Mouse (Mus musculus): ENCODE results near the gene Hmg20a.

Hmg20a gene

GRCm38 (mm10) chr9:56499324-56500067, 81.1 kb downstream of the Hmg20a start:
- DNase-seq: no peak

- no peak for DNase-seq
These were observed 82.6 kb downstream of the Hmg20a start for GRCm38 (mm10) chr9:56500893-56501590.

- no peak for DNase-seq
These were observed 83.5 kb downstream of the Hmg20a start for GRCm38 (mm10) chr9:56501721-56502542.

DNA sequence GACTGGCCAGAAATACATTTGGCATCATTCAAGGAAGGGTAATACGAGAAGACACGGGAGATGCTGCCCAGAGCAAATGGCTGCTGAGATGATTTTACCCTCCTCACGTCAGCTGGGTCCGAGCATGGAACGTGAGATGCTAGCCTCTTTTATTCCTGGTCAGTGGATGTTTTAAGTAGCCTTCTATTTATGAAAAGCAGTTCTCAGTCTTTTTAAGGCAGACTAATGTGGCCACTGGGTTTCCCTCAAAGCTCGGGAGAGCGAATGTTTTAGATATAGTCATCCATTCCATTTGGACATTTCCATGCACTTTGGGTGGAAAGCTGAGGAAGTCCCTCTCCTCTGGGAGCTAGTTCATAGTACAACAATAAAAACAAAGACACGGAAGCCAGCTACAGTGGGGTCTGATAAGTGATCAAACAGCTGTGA, 84.1 kb downstream of the Hmg20a start:
- DNase-seq: no peak

DNA sequence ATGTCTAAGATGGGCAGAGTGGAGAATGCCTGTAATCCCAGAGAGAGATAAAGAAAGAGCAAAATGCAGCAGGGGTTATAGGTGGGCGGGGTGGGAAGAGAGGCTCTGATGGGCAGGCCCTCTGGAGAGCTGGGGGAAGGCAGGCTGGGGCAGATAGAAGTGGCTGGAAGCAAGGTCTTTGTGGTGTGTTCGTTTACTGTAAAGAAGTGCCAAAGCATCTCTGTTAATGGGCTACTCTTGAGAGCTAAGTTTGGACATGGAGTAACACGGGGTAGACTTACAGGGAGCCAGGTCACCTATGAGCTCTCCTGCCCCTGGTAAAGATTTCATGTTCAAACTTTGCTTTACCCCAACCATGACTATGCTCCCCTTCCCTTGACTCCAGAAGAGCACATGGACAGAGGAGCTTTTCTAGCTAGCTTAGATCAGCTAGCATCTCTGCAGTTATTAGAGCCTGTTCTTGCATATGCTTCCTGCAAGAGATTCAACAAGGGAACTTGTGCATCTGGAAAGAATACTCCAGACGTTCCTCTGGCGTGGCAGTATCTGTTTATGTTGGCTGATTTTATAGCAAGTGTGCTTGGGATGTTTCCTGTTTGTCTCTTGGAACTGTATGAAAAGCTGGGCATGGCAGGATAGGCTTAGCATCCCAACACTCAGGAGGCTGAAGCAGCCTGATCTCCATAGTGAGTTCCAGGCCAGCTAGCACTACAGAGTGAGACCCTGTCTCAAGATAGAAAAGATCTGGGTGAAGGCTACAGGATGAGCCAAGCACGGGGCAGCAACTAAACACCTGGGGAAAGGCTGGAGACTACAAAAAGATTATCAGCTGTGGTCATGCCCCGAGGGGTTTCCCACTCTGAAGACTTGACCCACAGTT, 85.5 kb downstream of the Hmg20a start:
- no peak for DNase-seq

DNA sequence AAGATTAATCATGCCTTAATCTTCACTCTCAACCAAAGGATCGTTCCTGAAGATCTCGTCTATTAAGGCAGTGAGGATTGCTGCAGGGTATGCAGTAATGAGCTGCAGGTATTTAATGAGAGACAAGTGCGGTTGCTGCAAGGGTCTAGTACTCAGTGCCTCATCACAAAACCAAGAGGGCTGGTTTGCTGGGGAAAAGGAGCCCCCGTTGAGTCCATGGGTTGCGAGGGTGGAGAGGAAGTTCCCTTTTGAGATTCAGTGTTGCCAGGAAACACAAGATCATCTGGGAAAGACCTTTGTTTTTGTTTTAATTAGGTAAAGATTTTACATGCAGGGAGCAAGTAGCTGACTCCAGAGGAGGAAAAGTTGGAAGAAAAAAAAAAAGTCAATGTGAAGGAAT, 86.1 kb downstream of the Hmg20a start:
- no peak for DNase-seq

- no peak for DNase-seq
These were observed 86.8 kb downstream of the Hmg20a start for GRCm38 (mm10) chr9:56505083-56505792.

DNA sequence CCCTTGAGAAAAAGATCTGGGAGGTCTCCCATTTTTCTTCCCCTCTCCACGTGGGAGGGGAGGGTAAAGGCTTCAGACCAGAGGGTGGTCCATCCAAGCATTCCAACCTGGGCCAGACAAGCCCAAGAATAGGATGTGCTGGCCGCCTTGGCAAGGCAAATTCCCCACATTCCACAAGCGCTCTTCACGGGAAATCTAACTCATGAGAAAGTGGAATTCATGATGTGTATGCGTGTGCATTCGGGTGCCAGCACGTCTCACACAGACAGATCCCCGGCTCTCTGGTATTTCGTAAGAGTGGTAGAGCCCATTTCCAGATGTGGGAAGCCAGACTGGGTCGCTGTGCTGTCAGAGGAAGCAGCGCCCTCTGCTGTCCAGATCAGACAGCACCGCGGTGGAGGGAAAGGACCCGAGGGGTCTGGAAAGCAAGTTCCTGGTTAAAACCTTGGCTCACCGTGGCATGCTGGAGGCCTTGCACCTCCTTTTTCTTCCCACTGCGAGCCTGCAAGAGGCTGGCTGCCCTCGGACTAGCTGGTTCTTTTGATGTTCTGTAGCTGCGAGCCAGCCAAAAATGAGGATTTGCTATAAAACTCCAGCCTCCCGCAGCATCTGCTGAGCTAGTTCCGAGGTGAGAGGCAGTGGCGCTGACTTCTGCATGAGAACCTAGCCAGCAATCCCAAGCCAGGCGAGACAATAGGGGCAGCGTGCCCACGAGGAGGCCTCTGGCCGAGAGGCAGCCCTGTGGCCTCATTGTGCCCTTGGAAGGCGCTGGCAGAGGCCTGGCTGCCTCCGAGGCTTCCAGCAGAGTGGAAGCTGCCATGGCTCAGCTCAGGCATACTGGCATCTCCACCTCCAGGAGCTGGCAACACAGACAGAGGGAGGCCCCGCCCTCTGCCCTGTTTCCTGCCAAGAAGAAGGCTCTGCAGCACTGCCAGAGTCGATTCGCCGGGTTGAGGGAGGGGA, 87.7 kb downstream of the Hmg20a start:
- peak; percentile 98 for DNase-seq

- DNase-seq: peak; percentile 53
These were observed 88.7 kb downstream of the Hmg20a start for GRCm38 (mm10) chr9:56506931-56507681.

DNA sequence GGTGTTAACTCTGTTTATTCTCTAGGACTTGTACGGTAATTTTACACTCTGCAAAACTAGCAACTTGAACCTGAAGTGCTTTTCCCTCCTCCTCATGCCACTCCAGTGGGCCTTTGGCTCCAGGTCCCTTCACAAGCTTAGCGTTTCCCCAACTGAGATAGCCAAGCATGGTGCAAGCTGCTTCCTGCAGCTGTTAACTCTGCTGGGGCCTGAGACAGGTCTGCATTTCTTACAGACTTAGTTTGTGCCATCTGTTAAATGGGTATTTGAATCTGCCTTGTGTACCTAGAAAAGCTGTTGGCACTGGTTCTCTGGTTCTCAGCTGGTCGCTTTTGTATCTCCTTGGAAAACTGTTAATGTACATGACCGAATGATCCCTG, 89.3 kb downstream of the Hmg20a start:
- peak; percentile 22 for DNase-seq

DNA sequence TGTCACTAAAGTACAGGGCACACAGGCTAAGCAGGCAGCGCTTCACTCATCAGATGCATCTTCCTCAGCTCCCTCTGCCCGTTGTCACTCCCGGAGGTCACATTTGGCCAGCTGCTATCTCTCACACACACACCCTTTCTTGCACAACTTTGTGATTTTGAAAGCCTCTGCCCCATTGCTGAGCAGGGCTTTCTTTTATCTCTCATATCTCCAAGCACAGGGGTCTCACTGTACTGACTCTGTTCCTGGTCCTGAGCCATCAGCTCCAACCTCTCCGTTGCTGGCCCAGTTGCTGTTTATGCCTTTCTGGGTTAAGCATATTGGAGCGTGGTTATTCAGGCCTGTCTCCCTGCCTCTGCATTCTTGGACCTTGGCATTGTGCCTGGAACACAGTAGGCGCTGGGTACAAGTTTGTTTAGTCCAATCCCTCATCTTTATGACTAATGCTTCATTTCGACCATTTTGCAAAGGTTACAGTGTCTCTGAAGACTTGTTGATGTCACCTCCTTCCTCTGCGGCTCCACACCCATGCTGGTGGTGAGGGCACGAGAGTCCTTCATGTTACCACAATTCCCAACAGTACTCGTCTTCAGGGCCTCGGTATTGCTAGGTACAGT, 90.5 kb downstream of the Hmg20a start:
- no peak for DNase-seq

DNA sequence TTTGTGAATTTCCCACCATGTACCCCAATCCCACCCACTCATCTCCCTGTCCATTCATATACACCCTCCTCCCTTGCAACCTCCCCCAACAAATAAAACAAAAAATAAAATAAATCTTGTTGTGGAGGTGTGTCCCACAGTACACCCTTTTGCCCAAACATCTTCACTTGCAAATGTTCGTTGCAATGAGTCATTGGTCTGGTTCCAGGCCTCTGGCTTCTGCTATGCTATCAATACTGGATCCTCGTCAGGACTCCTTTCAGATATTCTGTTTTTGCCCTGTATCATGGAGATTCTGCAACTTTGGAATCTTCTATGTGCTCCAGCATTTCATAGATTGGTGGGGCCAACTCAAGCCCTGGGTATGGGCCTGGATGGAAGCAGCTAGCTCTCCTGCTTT, 91.9 kb downstream of the Hmg20a start:
- DNase-seq: no peak

- no peak for DNase-seq
These were observed 94.1 kb downstream of the Hmg20a start for GRCm38 (mm10) chr9:56512486-56512885.

DNA sequence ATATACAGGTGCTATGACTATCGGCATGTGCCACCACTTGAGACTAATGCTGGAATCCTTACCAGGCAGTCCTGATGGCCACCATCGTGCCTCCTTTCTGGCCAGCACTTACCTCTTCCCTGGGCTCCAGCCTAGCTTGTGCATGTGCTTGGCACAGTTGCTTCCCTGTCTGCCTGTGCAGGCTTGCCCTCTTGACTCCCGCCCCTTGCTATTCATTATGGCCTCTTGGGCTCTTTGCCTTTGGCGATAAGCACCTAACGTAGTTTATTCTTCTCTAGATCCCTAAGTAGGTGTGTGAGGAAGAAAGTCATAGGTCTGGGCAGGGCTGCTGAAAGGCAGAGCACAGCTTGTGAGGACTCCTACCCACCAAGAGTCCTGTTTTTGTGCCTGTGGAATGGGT, 96.7 kb downstream of the Hmg20a start:
- no peak for DNase-seq

DNA sequence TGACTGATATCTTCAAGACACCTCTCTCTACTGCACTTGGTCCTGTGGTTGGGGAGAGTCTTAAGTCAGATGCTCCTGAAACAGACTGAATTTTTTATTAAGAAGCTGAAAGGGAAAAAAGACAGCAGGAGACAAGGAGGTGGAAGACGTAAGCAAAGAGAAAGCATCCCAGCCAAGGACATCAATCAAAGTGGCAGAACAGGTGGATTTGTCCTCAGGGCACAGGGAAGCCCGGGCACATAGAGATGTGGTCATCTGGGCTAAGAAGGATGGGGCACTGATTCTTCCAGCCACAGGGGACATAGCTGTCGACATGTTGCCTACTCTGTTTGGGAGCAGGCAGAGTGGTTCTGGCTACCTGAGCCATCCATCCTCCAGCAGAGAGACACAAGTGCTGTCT, 97.8 kb downstream of the Hmg20a start:
- DNase-seq: no peak

DNA sequence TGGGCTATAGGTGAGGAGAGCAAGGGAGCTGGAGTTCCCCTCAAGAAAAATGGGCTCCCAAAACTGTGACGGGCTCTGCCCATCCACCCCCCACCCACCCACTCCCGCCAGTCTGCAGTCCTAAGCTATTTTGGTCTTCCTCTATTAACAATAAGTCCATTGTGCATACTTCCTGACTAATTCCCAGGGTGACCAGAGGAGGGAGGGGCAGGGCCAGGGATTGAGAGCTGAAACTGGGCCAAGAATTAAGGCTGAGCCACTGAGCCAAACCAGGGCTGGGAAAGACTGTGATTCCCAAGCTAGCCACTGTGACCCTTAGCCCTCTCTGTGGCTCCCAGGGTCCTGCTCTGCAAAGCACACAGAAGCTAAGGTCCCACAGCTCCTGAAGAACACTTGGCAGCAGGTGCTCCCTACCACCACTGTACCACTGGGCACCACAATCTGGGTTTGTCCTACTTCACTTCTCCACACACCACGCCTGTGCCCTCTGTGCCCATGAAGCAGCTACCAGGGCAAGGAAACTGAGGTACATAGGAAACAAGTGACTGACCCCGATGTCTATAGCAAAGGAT, 98.4 kb downstream of the Hmg20a start:
- DNase-seq: no peak

DNA sequence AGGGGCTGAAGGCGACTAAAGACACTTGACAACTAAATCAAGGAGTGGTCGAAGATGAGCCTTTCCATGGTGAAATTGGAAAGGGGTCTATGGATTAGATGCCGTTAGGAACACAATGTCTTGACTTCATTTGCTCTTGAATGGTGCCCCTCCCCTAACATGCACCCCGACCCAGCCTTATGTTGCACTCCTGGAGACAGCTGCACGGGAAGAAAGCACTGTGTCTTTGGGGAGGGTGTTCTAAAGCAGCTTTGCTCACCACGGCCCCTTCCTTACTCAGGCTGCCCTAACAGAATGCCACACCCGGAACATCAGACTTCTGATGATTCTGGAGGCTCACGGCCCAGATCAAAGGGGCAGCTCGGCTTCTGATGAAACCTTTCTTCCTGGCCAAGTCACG, 103.9 kb downstream of the Hmg20a start:
- DNase-seq: no peak

GRCm38 (mm10) chr9:56527951-56528350, 109.5 kb downstream of the Hmg20a start:
- DNase-seq: no peak

GRCm38 (mm10) chr9:56531991-56532390, 113.6 kb downstream of the Hmg20a start:
- DNase-seq: no peak

Data from thymus, postnatal 4 days (tissue).